Mouse (Mus musculus): ENCODE data around the gene Irak4. TPM values are rescaled to one million over a fixed set of nuclear protein-coding genes. Genes with fewer than 3 reads are reported as not detected.

The Irak4 gene
- polyA plus RNA-seq, 1 experiment = 0.05 TPM

DNA sequence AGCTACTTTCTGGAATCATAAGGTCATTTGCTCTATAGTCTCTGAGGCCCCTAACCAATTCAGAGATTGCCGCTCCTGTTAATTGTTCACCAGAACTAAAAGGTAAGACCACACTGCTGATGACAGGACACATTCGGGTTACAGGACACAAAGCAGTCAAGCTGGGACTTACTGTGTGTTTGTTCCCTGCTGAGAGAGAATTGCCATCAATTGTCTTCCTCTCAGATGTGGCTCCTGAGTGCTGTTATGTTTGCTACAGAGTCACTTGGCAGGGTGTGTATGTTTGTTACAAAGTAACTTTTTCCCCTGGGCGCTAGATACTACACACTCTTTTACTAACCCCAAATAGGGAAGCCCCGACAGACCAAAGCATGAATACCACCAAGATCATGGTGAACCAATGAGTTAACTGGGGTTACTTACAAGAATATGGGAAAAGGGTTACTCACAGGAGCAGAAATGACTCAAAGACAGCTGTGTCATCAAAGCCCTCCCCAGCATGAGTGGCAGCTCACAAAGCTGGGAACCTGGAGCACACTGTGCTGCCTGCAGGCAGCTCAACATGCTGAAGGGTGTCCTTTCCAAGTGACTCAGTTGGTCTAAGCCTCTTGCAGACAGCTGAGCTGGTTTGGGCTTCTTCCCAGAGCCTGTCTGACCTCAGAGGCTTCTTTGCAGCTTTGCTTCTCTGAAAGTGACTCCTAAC, 31.3 kb downstream of the Irak4 start:
- no peak overlapping the region for H3K4me3 ChIP-seq (replicated peaks)
- H3K36me3 ChIP-seq (ENCODE audit: control insufficient read depth) = peaks cover 16% of the 10 kb centered on the region
- no peaks in the 10 kb centered on the region for H3K27me3 ChIP-seq (ENCODE audit: control insufficient read depth)
- H3K9me3 ChIP-seq (ENCODE audit: control insufficient read depth, low read length) = no peaks in the 10 kb centered on the region
- no peaks in the 10 kb centered on the region for H3K4me1 ChIP-seq (ENCODE audit: control insufficient read depth)
- no peak for TF ChIP-seq TAL1 (IDR thresholded peaks at IDR 0.05; ENCODE audit: low read length)
- TF ChIP-seq GATA1 (IDR thresholded peaks at IDR 0.05; ENCODE audit: low read length) = no peak

DNA sequence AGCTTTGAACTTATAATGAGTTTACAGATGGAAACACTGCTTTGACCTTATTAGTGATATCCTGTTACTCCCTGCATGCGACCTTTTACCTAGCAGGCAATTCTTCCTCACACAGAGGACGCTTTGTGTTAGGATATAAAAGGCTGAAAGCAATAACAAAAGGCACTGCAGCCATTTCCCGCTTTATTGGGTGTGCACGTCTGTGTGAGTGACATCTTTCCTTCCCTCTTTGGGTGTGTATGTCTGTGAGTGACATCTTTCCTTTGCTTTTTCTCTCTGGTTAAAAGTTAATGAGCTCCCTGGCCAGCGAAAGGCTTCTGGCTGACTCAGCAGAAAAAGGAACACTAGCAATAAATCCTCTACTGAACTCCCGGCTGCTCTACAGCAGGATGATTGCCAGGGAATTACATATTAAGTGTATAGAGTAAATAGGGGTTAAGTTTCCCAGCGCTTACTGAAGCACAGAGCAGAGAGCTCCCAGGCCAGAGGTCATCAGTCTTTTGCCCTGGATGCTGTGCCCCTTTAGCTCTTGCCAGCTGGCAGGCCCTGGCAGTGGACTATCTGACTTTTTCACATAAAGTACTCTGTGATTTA, 38.7 kb downstream of the Irak4 start:
- H3K36me3 ChIP-seq (ENCODE audit: control insufficient read depth) = peaks cover 86% of the 10 kb centered on the region
- no peaks in the 10 kb centered on the region for H3K9me3 ChIP-seq (ENCODE audit: control insufficient read depth, low read length)
- H3K27me3 ChIP-seq (ENCODE audit: control insufficient read depth) = no peaks in the 10 kb centered on the region
- H3K4me1 ChIP-seq (ENCODE audit: control insufficient read depth) = no peaks in the 10 kb centered on the region; the same call in 1 of the 2 replicates
- TF ChIP-seq GATA1 (IDR thresholded peaks at IDR 0.05; ENCODE audit: low read length) (no peak), TAL1 (IDR thresholded peaks at IDR 0.05; ENCODE audit: low read length) (no peak)
- H3K4me3 ChIP-seq (replicated peaks) = no peak overlapping the region

DNA sequence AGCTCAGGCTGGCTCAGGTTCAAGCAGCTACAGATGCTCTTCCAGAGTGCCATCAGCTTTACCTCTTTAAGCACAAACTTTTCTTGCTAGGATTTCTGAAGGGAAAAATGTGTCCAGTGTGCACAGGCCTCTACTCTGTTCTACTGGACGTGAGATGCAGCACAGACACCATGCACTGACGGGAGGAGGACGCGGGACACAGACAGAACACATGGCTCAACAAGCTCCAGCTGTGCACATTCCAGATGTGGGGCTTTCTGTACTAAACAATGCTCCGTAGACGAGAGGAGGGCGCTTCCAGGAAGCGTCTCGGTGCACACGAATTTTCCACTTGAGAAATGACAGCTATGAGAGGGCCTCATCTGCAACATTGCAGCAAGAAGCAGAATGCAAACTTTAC, 39.7 kb downstream of the Irak4 start:
- H3K27me3 ChIP-seq (ENCODE audit: control insufficient read depth) = no peaks in the 10 kb centered on the region
- H3K9me3 ChIP-seq (ENCODE audit: control insufficient read depth, low read length) = no peaks in the 10 kb centered on the region
- TF ChIP-seq GATA1 (IDR thresholded peaks at IDR 0.05; ENCODE audit: low read length) (no peak), TAL1 (IDR thresholded peaks at IDR 0.05; ENCODE audit: low read length) (no peak)
- H3K4me1 ChIP-seq (ENCODE audit: control insufficient read depth) = peaks cover 4% of the 10 kb centered on the region
- H3K4me3 ChIP-seq (replicated peaks) = no peak overlapping the region
- peaks cover 83% of the 10 kb centered on the region for H3K36me3 ChIP-seq (ENCODE audit: control insufficient read depth)

DNA sequence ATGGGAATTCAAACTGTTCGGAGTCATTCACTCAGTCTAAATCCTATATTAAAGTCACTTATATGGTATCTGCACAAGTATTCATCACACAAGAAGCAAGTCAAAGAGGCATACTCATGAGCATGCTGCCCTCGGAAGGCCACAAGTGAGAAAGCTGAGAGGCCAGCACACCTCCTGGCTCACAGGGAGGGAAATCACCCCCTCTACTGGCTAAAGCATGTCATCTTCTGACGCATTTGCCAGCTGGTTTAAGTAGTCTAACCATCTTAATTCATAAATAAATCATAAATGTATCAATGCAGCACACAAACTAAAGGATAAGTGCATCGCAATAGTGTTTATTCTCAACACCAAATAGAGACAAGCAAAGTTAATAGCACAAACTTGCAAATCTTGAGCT, 41.3 kb downstream of the Irak4 start:
- H3K36me3 ChIP-seq (ENCODE audit: control insufficient read depth) = peaks cover 70% of the 10 kb centered on the region
- H3K4me3 ChIP-seq (replicated peaks) = no peak overlapping the region
- H3K27me3 ChIP-seq (ENCODE audit: control insufficient read depth) = no peaks in the 10 kb centered on the region
- no peak for TF ChIP-seq TAL1 (IDR thresholded peaks at IDR 0.05; ENCODE audit: low read length)
- TF ChIP-seq GATA1 (IDR thresholded peaks at IDR 0.05; ENCODE audit: low read length) = no peak
- no peaks in the 10 kb centered on the region for H3K9me3 ChIP-seq (ENCODE audit: control insufficient read depth, low read length)
- H3K4me1 ChIP-seq (ENCODE audit: control insufficient read depth) = peaks cover 9% of the 10 kb centered on the region

DNA sequence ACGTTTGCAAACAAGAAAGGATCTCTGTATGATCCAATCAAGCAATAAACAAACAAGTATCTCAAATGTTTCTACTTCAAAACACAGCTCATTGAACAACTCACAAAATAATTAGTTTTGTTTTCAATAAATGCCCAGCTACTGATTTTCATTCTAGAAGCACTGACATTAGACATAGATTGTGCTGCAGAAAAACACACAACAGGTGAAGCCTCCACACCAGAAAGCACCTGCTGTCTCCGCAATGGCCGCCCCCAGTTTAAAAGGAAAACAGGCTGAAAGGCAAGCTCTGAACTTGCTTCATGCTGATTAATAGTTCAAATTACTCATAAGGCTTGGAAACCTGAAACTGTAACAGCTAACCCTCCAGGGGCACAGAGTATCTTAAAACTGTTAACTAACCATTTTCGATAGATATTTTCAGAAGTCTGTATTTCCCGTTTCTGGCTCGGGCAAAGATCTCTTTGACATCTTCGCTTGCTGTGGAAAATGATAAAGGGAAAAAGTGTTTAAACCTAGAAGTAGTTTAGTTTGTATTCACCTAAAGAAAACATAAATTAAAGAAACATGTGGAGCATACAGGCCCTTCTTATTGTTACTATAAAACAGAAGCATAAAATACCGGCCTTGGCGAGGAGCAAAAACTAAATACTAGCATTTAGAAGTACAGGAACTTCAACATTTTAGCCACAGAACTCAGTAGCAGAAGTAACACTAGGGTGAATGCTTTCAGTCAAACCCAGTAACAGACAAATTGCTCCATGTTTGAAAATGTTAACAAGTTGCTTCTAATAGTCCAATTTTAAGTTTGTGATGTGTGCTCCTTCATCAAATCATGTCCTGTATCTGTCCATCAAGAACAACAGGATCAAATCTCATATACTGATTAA, 44.6 kb downstream of the Irak4 start:
- peaks cover 13% of the 10 kb centered on the region for H3K4me1 ChIP-seq (ENCODE audit: control insufficient read depth)
- H3K4me3 ChIP-seq (replicated peaks) = peak overlapping the region; percentile 98

DNA sequence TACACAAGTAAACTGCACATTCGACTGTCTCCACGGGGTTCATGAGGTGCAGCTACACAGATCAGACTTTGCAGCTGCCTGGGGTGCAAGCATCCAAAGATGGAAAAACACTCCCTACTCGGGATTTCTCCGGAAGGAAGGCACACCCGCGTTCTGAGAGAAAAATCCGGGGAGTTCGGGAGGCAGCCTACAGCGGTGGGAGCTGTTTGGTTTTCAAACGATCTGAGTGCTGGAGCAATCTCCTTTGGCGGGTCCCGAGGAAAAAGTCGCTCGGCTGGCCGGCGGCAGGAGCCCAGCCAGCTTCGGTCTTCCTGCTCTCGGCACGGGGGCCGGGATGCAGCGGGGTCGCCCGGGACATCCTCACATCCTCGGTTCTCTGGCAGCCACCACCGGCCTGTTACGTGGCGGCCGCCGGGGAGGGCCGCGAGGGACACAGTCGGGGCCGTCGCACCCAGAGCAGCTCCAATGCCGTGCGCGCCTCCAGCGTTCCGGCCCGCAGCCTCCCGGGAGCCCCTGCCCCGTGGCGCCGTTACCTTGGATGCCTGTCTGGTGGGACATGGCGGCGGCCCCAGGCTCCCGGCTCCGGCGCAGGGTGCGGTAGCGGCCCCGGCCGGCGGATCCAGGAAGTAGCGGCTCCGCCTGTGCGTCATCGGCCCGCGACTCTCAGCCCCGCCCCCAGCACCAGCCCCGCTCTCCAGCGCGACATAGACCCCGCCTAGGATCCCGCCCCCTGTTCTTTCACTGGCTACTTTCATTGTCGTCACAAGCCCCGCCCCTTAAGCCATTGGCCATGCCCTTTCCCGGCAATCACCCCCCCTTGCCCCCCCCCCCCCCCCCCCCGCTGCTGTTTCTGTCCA, 46.0 kb downstream of the Irak4 start, which contains the start of gene Twf1:
TSS of gene Twf1 (minus strand) at position 671 of the 857 bp plus-strand sequence.
- Histone ChIP-seq H3K4me1 (ENCODE audit: control insufficient read depth) (peaks cover 13% of the 10 kb centered on the region), H3K4me3 (replicated peaks) (peak within 1 kb of the TSS; percentile 98), H3K36me3 (ENCODE audit: control insufficient read depth) (peaks cover 23% of the 10 kb centered on the region), H3K27me3 (ENCODE audit: control insufficient read depth) (no peaks in the 10 kb centered on the region), H3K9me3 (ENCODE audit: control insufficient read depth, low read length) (no peaks in the 10 kb centered on the region)
- TF ChIP-seq TAL1 (IDR thresholded peaks at IDR 0.05; ENCODE audit: low read length) (no peak), GATA1 (IDR thresholded peaks at IDR 0.05; ENCODE audit: low read length) (no peak)

More for the DNA sequence above, 44.6 kb downstream of the Irak4 start:
- Histone ChIP-seq H3K36me3 (ENCODE audit: control insufficient read depth) (peaks cover 37% of the 10 kb centered on the region), H3K9me3 (ENCODE audit: control insufficient read depth, low read length) (no peaks in the 10 kb centered on the region), H3K27me3 (ENCODE audit: control insufficient read depth) (no peaks in the 10 kb centered on the region)
- no peak for TF ChIP-seq GATA1 (IDR thresholded peaks at IDR 0.05; ENCODE audit: low read length)
- TF ChIP-seq TAL1 (IDR thresholded peaks at IDR 0.05; ENCODE audit: low read length) = no peak

DNA sequence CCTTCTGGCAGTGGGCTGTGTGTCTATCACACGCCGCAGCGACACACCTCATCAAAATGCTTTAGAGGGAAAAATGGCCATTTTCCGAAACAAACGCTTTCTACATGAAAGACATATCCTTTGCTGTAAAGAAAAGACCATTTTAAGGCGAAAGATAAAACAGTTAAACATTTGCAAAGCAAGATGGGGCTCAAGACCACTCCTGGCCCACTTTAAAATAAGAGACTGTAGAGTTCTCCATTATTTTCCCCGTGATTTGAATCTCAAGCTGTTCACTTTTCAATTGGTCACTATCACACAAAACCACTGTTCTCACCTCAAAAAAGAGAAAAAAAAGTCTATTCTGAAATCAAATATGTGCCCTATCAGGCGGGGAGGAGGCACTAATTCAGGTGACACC, 46.6 kb downstream of the Irak4 start:
- peaks cover 17% of the 10 kb centered on the region for H3K36me3 ChIP-seq (ENCODE audit: control insufficient read depth)
- no peaks in the 10 kb centered on the region for H3K27me3 ChIP-seq (ENCODE audit: control insufficient read depth)
- no peaks in the 10 kb centered on the region for H3K9me3 ChIP-seq (ENCODE audit: control insufficient read depth, low read length)
- H3K4me3 ChIP-seq (replicated peaks) = peak overlapping the region; percentile 98
- TF ChIP-seq GATA1 (IDR thresholded peaks at IDR 0.05; ENCODE audit: low read length) (no peak), TAL1 (IDR thresholded peaks at IDR 0.05; ENCODE audit: low read length) (no peak)
- peaks cover 13% of the 10 kb centered on the region for H3K4me1 ChIP-seq (ENCODE audit: control insufficient read depth)

DNA sequence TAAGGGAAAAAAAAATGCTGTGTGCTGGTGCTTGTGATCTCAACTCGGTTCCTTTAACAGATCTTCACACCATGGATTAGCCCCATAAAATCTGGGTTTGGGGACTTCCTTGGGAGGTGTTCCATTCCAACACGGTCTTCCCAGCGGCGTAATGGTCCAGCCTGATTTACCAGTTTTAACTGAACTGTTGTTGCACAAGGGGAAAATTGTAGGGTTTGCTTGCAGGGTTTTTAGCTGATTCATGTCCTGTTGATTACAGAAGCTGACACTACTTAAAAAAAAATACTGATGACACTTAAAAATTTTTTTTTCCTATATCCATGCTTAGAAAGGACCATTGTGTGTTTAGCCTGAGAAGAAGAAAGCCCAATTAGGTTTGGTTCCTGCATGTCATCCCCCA, 47.9 kb downstream of the Irak4 start:
- H3K4me3 ChIP-seq (replicated peaks) = no peak overlapping the region
- H3K27me3 ChIP-seq (ENCODE audit: control insufficient read depth) = no peaks in the 10 kb centered on the region
- peaks cover 13% of the 10 kb centered on the region for H3K4me1 ChIP-seq (ENCODE audit: control insufficient read depth)
- H3K9me3 ChIP-seq (ENCODE audit: control insufficient read depth, low read length) = no peaks in the 10 kb centered on the region
- peaks cover 4% of the 10 kb centered on the region for H3K36me3 ChIP-seq (ENCODE audit: control insufficient read depth)
- TF ChIP-seq GATA1 (IDR thresholded peaks at IDR 0.05; ENCODE audit: low read length) = no peak
- no peak for TF ChIP-seq TAL1 (IDR thresholded peaks at IDR 0.05; ENCODE audit: low read length)
